Mouse (Mus musculus): Measurements from ENCODE around the gene Lrrc31.
A peak's percentile ranks its signal among the peaks of the same experiment; 100 is the strongest.

The Lrrc31 gene

GRCm38 (mm10) chr3:30690976-30691375, 8.7 kb downstream of the Lrrc31 start:
- DNase-seq (ENCODE audit: low spot score) = no peak

- DNase-seq (ENCODE audit: low spot score) = no peak
Observed at GRCm38 (mm10) chr3:30687216-30687615, 12.4 kb downstream of the Lrrc31 start.

- no peak for DNase-seq (ENCODE audit: low spot score)
Observed at GRCm38 (mm10) chr3:30683190-30683589, 16.5 kb downstream of the Lrrc31 start.

- DNase-seq (ENCODE audit: low spot score) = no peak
Observed at GRCm38 (mm10) chr3:30658486-30658885, 41.2 kb downstream of the Lrrc31 start.

GRCm38 (mm10) chr3:30655937-30656336, 43.7 kb downstream of the Lrrc31 start:
- DNase-seq (ENCODE audit: low spot score) = no peak

- DNase-seq (ENCODE audit: low spot score) = peak; percentile 42
Observed at GRCm38 (mm10) chr3:30650062-30650841, 49.4 kb downstream of the Lrrc31 start.

GRCm38 (mm10) chr3:30648466-30648865, 51.2 kb downstream of the Lrrc31 start:
- DNase-seq (ENCODE audit: low spot score) = no peak

- DNase-seq (ENCODE audit: low spot score) = peak; percentile 94
Observed at GRCm38 (mm10) chr3:30647440-30648090, 52.1 kb downstream of the Lrrc31 start, which contains the start of gene Lrrc34. TSS of gene Lrrc34 (minus strand) at chr3:30647869.

GRCm38 (mm10) chr3:30646761-30647160, 52.9 kb downstream of the Lrrc31 start:
- DNase-seq (ENCODE audit: low spot score) = peak; percentile 7

- no peak for DNase-seq (ENCODE audit: low spot score)
Observed at GRCm38 (mm10) chr3:30644207-30644606, 55.4 kb downstream of the Lrrc31 start, which contains the start of gene Lrriq4. TSS of gene Lrriq4 (plus strand) at chr3:30644507.

- no peak for DNase-seq (ENCODE audit: low spot score)
Observed at GRCm38 (mm10) chr3:30635629-30636028, 64.0 kb downstream of the Lrrc31 start.

GRCm38 (mm10) chr3:30633681-30634080, 66.0 kb downstream of the Lrrc31 start:
- DNase-seq (ENCODE audit: low spot score) = peak; percentile 43
